Mouse (Mus musculus): ENCODE measurements around the gene F2r. TPM values are rescaled to one million over a fixed set of nuclear protein-coding genes. Genes with fewer than 3 reads are reported as not detected.
A peak's percentile ranks its signal among the peaks of the same experiment; 100 is the strongest.

The F2r gene
- polyA plus RNA-seq, 1 experiment, result 23.6 TPM

GRCm38 (mm10) chr13:95592860-95593259, 25.4 kb downstream of the F2r start:
- H3K36me3 ChIP-seq (ENCODE audit: control insufficient read depth, insufficient read depth), result no peaks in the 10 kb centered on the region
- no peaks in the 10 kb centered on the region for H3K79me2 ChIP-seq (ENCODE audit: control insufficient read depth, insufficient read depth)
- H3K27me3 ChIP-seq (ENCODE audit: control insufficient read depth, insufficient read depth, insufficient read length), result no peaks in the 10 kb centered on the region
- no peak overlapping the region for H3K4me3 ChIP-seq
- H3K4me2 ChIP-seq (ENCODE audit: low read depth), result no peak overlapping the region
- no peak for TF ChIP-seq REST (IDR thresholded peaks at IDR 0.05; ENCODE audit: insufficient read depth, insufficient read length)
- no peak for TF ChIP-seq SRF (IDR thresholded peaks at IDR 0.05; ENCODE audit: control insufficient read depth, insufficient read length, low read depth)
- no peak for TF ChIP-seq E2F4 (IDR thresholded peaks at IDR 0.05; ENCODE audit: insufficient read depth)
- TF ChIP-seq CEBPB (IDR thresholded peaks at IDR 0.05; ENCODE audit: insufficient read depth, poor library complexity, severe bottlenecking), result no peak
- no peak for TF ChIP-seq MYOG (IDR thresholded peaks at IDR 0.05; ENCODE audit: control insufficient read depth in 1 of 3, insufficient read depth in 1 of 3, insufficient read length in 2 of 3, low read depth in 2 of 3)
- TF ChIP-seq TCF3 (IDR thresholded peaks at IDR 0.05; ENCODE audit: insufficient read length, low read depth), result no peak
- no peak for TF ChIP-seq MAX (IDR thresholded peaks at IDR 0.05; ENCODE audit: low read depth)
- no peak for TF ChIP-seq USF1 (IDR thresholded peaks at IDR 0.05; ENCODE audit: low read depth)
- no peak for TF ChIP-seq MYOD1 (IDR thresholded peaks at IDR 0.05; ENCODE audit: control insufficient read depth in 1 of 3, insufficient read length in 2 of 3, low read depth in 2 of 3)
- no peak for TF ChIP-seq POLR2A (IDR thresholded peaks at IDR 0.05; ENCODE audit: insufficient read length, low read depth)
- no peak for TF ChIP-seq POLR2AphosphoS2 (IDR thresholded peaks at IDR 0.05; ENCODE audit: insufficient read length, low read depth)
- no peak for TF ChIP-seq TCF12 (IDR thresholded peaks at IDR 0.05; ENCODE audit: insufficient read depth, poor library complexity, severe bottlenecking)
- H3ac ChIP-seq (ENCODE audit: control insufficient read depth, insufficient read length), result no peak overlapping the region

- no peaks in the 10 kb centered on the region for H3K79me2 ChIP-seq (ENCODE audit: control insufficient read depth, insufficient read depth)
- no peak for TF ChIP-seq REST (IDR thresholded peaks at IDR 0.05; ENCODE audit: insufficient read depth, insufficient read length)
- TF ChIP-seq CEBPB (IDR thresholded peaks at IDR 0.05; ENCODE audit: insufficient read depth, poor library complexity, severe bottlenecking), result no peak
- TF ChIP-seq USF1 (IDR thresholded peaks at IDR 0.05; ENCODE audit: low read depth), result no peak
- no peak for TF ChIP-seq MYOG (IDR thresholded peaks at IDR 0.05; ENCODE audit: control insufficient read depth in 1 of 3, insufficient read depth in 1 of 3, insufficient read length in 2 of 3, low read depth in 2 of 3)
- no peak for TF ChIP-seq MAX (IDR thresholded peaks at IDR 0.05; ENCODE audit: low read depth)
- TF ChIP-seq TCF3 (IDR thresholded peaks at IDR 0.05; ENCODE audit: insufficient read length, low read depth), result no peak
- no peak for TF ChIP-seq TCF12 (IDR thresholded peaks at IDR 0.05; ENCODE audit: insufficient read depth, poor library complexity, severe bottlenecking)
- TF ChIP-seq E2F4 (IDR thresholded peaks at IDR 0.05; ENCODE audit: insufficient read depth), result no peak
- TF ChIP-seq MYOD1 (IDR thresholded peaks at IDR 0.05; ENCODE audit: control insufficient read depth in 1 of 3, insufficient read length in 2 of 3, low read depth in 2 of 3), result no peak
- TF ChIP-seq POLR2A (IDR thresholded peaks at IDR 0.05; ENCODE audit: insufficient read length, low read depth), result no peak
- no peak for TF ChIP-seq SRF (IDR thresholded peaks at IDR 0.05; ENCODE audit: control insufficient read depth, insufficient read length, low read depth)
- no peak for TF ChIP-seq POLR2AphosphoS2 (IDR thresholded peaks at IDR 0.05; ENCODE audit: insufficient read length, low read depth)
- no peak overlapping the region for H3ac ChIP-seq (ENCODE audit: control insufficient read depth, insufficient read length)
- no peaks in the 10 kb centered on the region for H3K36me3 ChIP-seq (ENCODE audit: control insufficient read depth, insufficient read depth)
- H3K27me3 ChIP-seq (ENCODE audit: control insufficient read depth, insufficient read depth, insufficient read length), result no peaks in the 10 kb centered on the region
- H3K4me2 ChIP-seq (ENCODE audit: low read depth), result no peak overlapping the region
- H3K4me3 ChIP-seq, result no peak overlapping the region
Observed at GRCm38 (mm10) chr13:95591606-95592005, 26.7 kb downstream of the F2r start.

- Histone ChIP-seq H3K4me2 (ENCODE audit: low read depth) (no peak overlapping the region), H3K4me3 (no peak overlapping the region), H3ac (ENCODE audit: control insufficient read depth, insufficient read length) (no peak overlapping the region), H3K79me2 (ENCODE audit: control insufficient read depth, insufficient read depth) (no peaks in the 10 kb centered on the region), H3K36me3 (ENCODE audit: control insufficient read depth, insufficient read depth) (no peaks in the 10 kb centered on the region), H3K27me3 (ENCODE audit: control insufficient read depth, insufficient read depth, insufficient read length) (no peaks in the 10 kb centered on the region)
- TF ChIP-seq SRF (IDR thresholded peaks at IDR 0.05; ENCODE audit: control insufficient read depth, insufficient read length, low read depth), result no peak
- TF ChIP-seq REST (IDR thresholded peaks at IDR 0.05; ENCODE audit: insufficient read depth, insufficient read length), result no peak
- no peak for TF ChIP-seq CEBPB (IDR thresholded peaks at IDR 0.05; ENCODE audit: insufficient read depth, poor library complexity, severe bottlenecking)
- TF ChIP-seq POLR2A (IDR thresholded peaks at IDR 0.05; ENCODE audit: insufficient read length, low read depth), result no peak
- no peak for TF ChIP-seq USF1 (IDR thresholded peaks at IDR 0.05; ENCODE audit: low read depth)
- TF ChIP-seq MYOD1 (IDR thresholded peaks at IDR 0.05; ENCODE audit: control insufficient read depth in 1 of 3, insufficient read length in 2 of 3, low read depth in 2 of 3), result no peak
Observed at GRCm38 (mm10) chr13:95587628-95588027, 30.7 kb downstream of the F2r start.

- no peaks in the 10 kb centered on the region for H3K36me3 ChIP-seq (ENCODE audit: control insufficient read depth, insufficient read depth)
- H3K4me3 ChIP-seq, result no peak overlapping the region
- H3K27me3 ChIP-seq (ENCODE audit: control insufficient read depth, insufficient read depth, insufficient read length), result no peaks in the 10 kb centered on the region
- H3ac ChIP-seq (ENCODE audit: control insufficient read depth, insufficient read length), result no peak overlapping the region
- no peaks in the 10 kb centered on the region for H3K79me2 ChIP-seq (ENCODE audit: control insufficient read depth, insufficient read depth)
- TF ChIP-seq MYOG (IDR thresholded peaks at IDR 0.05; ENCODE audit: control insufficient read depth in 1 of 3, insufficient read depth in 1 of 3, insufficient read length in 2 of 3, low read depth in 2 of 3), result no peak
- TF ChIP-seq POLR2AphosphoS2 (IDR thresholded peaks at IDR 0.05; ENCODE audit: insufficient read length, low read depth), result no peak
- TF ChIP-seq E2F4 (IDR thresholded peaks at IDR 0.05; ENCODE audit: insufficient read depth), result no peak
- no peak for TF ChIP-seq TCF12 (IDR thresholded peaks at IDR 0.05; ENCODE audit: insufficient read depth, poor library complexity, severe bottlenecking)
- no peak for TF ChIP-seq SRF (IDR thresholded peaks at IDR 0.05; ENCODE audit: control insufficient read depth, insufficient read length, low read depth)
- TF ChIP-seq MYOD1 (IDR thresholded peaks at IDR 0.05; ENCODE audit: control insufficient read depth in 1 of 3, insufficient read length in 2 of 3, low read depth in 2 of 3), result no peak
- no peak for TF ChIP-seq POLR2A (IDR thresholded peaks at IDR 0.05; ENCODE audit: insufficient read length, low read depth)
- no peak for TF ChIP-seq USF1 (IDR thresholded peaks at IDR 0.05; ENCODE audit: low read depth)
- no peak for TF ChIP-seq CEBPB (IDR thresholded peaks at IDR 0.05; ENCODE audit: insufficient read depth, poor library complexity, severe bottlenecking)
- TF ChIP-seq TCF3 (IDR thresholded peaks at IDR 0.05; ENCODE audit: insufficient read length, low read depth), result no peak
- no peak for TF ChIP-seq REST (IDR thresholded peaks at IDR 0.05; ENCODE audit: insufficient read depth, insufficient read length)
- TF ChIP-seq MAX (IDR thresholded peaks at IDR 0.05; ENCODE audit: low read depth), result no peak
- H3K4me2 ChIP-seq (ENCODE audit: low read depth), result peak overlapping the region; percentile 34
Observed at GRCm38 (mm10) chr13:95584898-95585297, 33.4 kb downstream of the F2r start.

All from myocyte (in vitro differentiated cells).